Mouse (Mus musculus): ENCODE results near the gene 1500009C09Rik. TPM values are rescaled to one million over a fixed set of nuclear protein-coding genes. Genes with fewer than 3 reads are reported as not detected.

Gene 1500009C09Rik
- polyA plus RNA-seq, 1 experiment from 2014 or later, result not detected

DNA sequence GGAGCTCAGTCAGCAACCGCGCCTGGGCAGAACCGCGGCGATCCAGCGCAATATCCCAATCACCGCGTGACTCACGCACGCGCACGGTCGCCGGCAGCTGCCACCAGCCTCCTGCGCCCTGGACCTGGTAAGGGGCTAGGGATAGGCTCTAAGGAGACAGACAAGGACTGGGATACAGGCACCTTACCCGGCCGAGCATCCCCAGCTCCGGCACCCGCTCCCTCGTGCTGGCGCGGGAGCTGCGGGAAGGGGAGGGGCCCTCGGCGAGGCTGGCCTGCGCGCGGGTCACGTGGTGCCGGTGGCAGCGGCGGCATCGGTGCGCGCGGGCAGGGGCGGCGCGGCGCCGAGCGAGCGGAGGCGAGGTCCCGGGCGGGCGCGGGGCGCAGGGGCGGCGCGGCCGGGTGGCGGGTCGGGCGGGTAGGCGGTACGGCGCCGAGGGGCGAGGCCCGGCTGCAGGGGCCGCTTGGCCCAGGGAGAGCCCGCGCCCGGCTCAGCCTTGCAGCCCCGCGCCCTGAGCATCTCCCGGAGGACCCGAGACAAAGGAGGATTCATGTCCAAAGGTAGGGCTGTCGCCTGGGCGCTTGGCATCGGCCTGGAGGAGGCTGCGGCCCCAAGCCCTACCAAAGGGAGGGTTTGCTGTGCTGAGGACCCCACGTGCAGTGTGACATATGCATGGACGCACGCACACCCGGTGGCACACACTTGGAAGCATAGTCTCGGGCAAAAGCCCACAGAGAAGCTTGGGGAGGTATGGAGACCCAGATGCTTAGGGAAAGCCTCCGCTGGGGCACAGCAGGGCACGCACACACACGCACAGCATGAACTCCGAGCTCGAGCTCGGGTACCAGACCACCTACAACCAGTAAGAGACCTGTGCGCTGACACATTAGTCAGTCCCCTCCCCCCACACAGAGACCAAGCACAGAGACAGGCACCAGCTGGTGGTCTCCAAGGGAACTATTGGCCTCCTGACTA, 23.0 kb downstream of the 1500009C09Rik start:
- H3K9me3 ChIP-seq (ENCODE audit: low read length), result no peaks in the 10 kb centered on the region
- TF ChIP-seq EP300 (IDR thresholded peaks at IDR 0.05) (no peak), CTCF (IDR thresholded peaks at IDR 0.05) (no peak)
- no peak overlapping the region for H3K27ac ChIP-seq (ENCODE audit: low read length)
- under 1% methylated on average over 64 of the region's 86 CpGs for WGBS
- 0 out of 2 replicates have a peak, but pooled peaks have one; percentile 28 for ATAC-seq
- H3K36me3 ChIP-seq (ENCODE audit: insufficient read depth, low read length), result no peaks in the 10 kb centered on the region
- no peak overlapping the region for H3K9ac ChIP-seq (replicated peaks; ENCODE audit: low read depth)
- H3K4me2 ChIP-seq (replicated peaks; ENCODE audit: low read depth, low read length), result peak overlapping the region; percentile 81
- peak overlapping the region; percentile 44 for H3K4me3 ChIP-seq (ENCODE audit: low read depth, low read length)
- H3K4me1 ChIP-seq (ENCODE audit: insufficient read depth, low read depth, low read length), result 0 out of 2 replicates have a peak, but pooled peaks cover 4% of the 10 kb centered on the region
- H3K27me3 ChIP-seq (replicated peaks; ENCODE audit: insufficient read depth, low read length), result peaks cover 30% of the 10 kb centered on the region
- DNase-seq (ENCODE audit: low spot score), result no peak

GRCm38 (mm10) chr15:82277591-82277990, 25.4 kb downstream of the 1500009C09Rik start:
- Histone ChIP-seq H3K9ac (replicated peaks; ENCODE audit: low read depth) (no peak overlapping the region), H3K27ac (ENCODE audit: low read length) (no peak overlapping the region), H3K36me3 (ENCODE audit: insufficient read depth, low read length) (no peaks in the 10 kb centered on the region), H3K4me2 (replicated peaks; ENCODE audit: low read depth, low read length) (no peak overlapping the region), H3K4me1 (ENCODE audit: insufficient read depth, low read depth, low read length) (0 out of 2 replicates have a peak, but pooled peaks cover 4% of the 10 kb centered on the region), H3K4me3 (ENCODE audit: low read depth, low read length) (no peak overlapping the region), H3K9me3 (ENCODE audit: low read length) (no peaks in the 10 kb centered on the region), H3K27me3 (replicated peaks; ENCODE audit: insufficient read depth, low read length) (peaks cover 30% of the 10 kb centered on the region)
- ATAC-seq (no peak), DNase-seq (ENCODE audit: low spot score) (no peak)
- 69% methylated on average over 5 of the region's 5 CpGs for WGBS
- no peak for TF ChIP-seq CTCF (IDR thresholded peaks at IDR 0.05)
- no peak for TF ChIP-seq EP300 (IDR thresholded peaks at IDR 0.05)

GRCm38 (mm10) chr15:82280638-82281037, 28.4 kb downstream of the 1500009C09Rik start:
- peaks cover 8% of the 10 kb centered on the region; the same call in 1 of the 2 replicates for H3K27me3 ChIP-seq (replicated peaks; ENCODE audit: insufficient read depth, low read length)
- H3K9ac ChIP-seq (replicated peaks; ENCODE audit: low read depth), result no peak overlapping the region
- no peaks in the 10 kb centered on the region for H3K9me3 ChIP-seq (ENCODE audit: low read length)
- H3K27ac ChIP-seq (ENCODE audit: low read length), result no peak overlapping the region
- no peak for TF ChIP-seq EP300 (IDR thresholded peaks at IDR 0.05)
- TF ChIP-seq CTCF (IDR thresholded peaks at IDR 0.05), result no peak
- H3K36me3 ChIP-seq (ENCODE audit: insufficient read depth, low read length), result no peaks in the 10 kb centered on the region
- WGBS, result 46% methylated on average over 4 of the region's 4 CpGs
- no peak overlapping the region for H3K4me3 ChIP-seq (ENCODE audit: low read depth, low read length)
- ATAC-seq, result no peak
- no peak overlapping the region for H3K4me2 ChIP-seq (replicated peaks; ENCODE audit: low read depth, low read length)
- H3K4me1 ChIP-seq (ENCODE audit: insufficient read depth, low read depth, low read length), result 0 out of 2 replicates have a peak, but pooled peaks cover under 1% of the 10 kb centered on the region
- no peak for DNase-seq (ENCODE audit: low spot score)

- TF ChIP-seq CTCF (IDR thresholded peaks at IDR 0.05), result no peak
- TF ChIP-seq EP300 (IDR thresholded peaks at IDR 0.05), result no peak
- no peak overlapping the region for H3K27ac ChIP-seq (ENCODE audit: low read length)
- DNase-seq (ENCODE audit: low spot score) (no peak), ATAC-seq (no peak)
- H3K4me3 ChIP-seq (ENCODE audit: low read depth, low read length), result no peak overlapping the region
- H3K4me1 ChIP-seq (ENCODE audit: insufficient read depth, low read depth, low read length), result no peaks in the 10 kb centered on the region
- no peak overlapping the region for H3K9ac ChIP-seq (replicated peaks; ENCODE audit: low read depth)
- H3K4me2 ChIP-seq (replicated peaks; ENCODE audit: low read depth, low read length), result no peak overlapping the region
- WGBS, result 59% methylated on average over 12 of the region's 12 CpGs
- no peaks in the 10 kb centered on the region for H3K27me3 ChIP-seq (replicated peaks; ENCODE audit: insufficient read depth, low read length)
- H3K36me3 ChIP-seq (ENCODE audit: insufficient read depth, low read length), result no peaks in the 10 kb centered on the region
- H3K9me3 ChIP-seq (ENCODE audit: low read length), result no peaks in the 10 kb centered on the region
Observed at GRCm38 (mm10) chr15:82286157-82286556, 34.0 kb downstream of the 1500009C09Rik start.

DNA sequence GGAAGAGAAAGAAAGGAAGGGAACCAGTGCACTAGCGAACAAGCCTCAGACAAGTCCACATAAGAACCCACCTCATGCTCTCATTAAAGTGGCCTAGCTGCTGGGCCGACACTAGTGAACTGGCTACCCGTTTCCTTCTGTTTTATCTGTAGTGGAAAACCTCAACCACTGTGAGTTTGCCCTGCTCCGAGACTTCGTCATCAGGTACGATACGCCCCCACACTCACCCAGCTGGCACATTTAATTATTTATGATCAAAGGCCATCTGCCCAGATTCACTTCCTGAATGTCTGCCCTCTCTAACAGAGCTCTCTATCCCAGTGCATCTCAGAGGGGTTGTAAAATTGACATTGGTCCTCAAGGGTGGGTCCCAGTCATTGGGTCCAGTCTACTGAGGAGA, 38.1 kb downstream of the 1500009C09Rik start:
- no peaks in the 10 kb centered on the region for H3K4me1 ChIP-seq (ENCODE audit: insufficient read depth, low read depth, low read length)
- H3K4me3 ChIP-seq (ENCODE audit: low read depth, low read length), result no peak overlapping the region
- DNase-seq (ENCODE audit: low spot score) (no peak), ATAC-seq (no peak)
- no peaks in the 10 kb centered on the region for H3K27me3 ChIP-seq (replicated peaks; ENCODE audit: insufficient read depth, low read length)
- H3K36me3 ChIP-seq (ENCODE audit: insufficient read depth, low read length), result no peaks in the 10 kb centered on the region
- 87% methylated on average over 7 of the region's 7 CpGs for WGBS
- no peak for TF ChIP-seq EP300 (IDR thresholded peaks at IDR 0.05)
- TF ChIP-seq CTCF (IDR thresholded peaks at IDR 0.05), result no peak
- no peaks in the 10 kb centered on the region for H3K9me3 ChIP-seq (ENCODE audit: low read length)
- H3K9ac ChIP-seq (replicated peaks; ENCODE audit: low read depth), result no peak overlapping the region
- H3K27ac ChIP-seq (ENCODE audit: low read length), result no peak overlapping the region
- H3K4me2 ChIP-seq (replicated peaks; ENCODE audit: low read depth, low read length), result no peak overlapping the region

- WGBS, result 16% methylated on average over 5 of the region's 5 CpGs
- H3K4me3 ChIP-seq (ENCODE audit: low read depth, low read length), result no peak overlapping the region
- no peak overlapping the region for H3K27ac ChIP-seq (ENCODE audit: low read length)
- DNase-seq (ENCODE audit: low spot score), result no peak
- no peak overlapping the region for H3K4me2 ChIP-seq (replicated peaks; ENCODE audit: low read depth, low read length)
- H3K9me3 ChIP-seq (ENCODE audit: low read length), result no peaks in the 10 kb centered on the region
- H3K36me3 ChIP-seq (ENCODE audit: insufficient read depth, low read length), result no peaks in the 10 kb centered on the region
- H3K9ac ChIP-seq (replicated peaks; ENCODE audit: low read depth), result no peak overlapping the region
- no peaks in the 10 kb centered on the region for H3K27me3 ChIP-seq (replicated peaks; ENCODE audit: insufficient read depth, low read length)
- ATAC-seq, result no peak
- H3K4me1 ChIP-seq (ENCODE audit: insufficient read depth, low read depth, low read length), result no peaks in the 10 kb centered on the region
- TF ChIP-seq CTCF (IDR thresholded peaks at IDR 0.05) (no peak), EP300 (IDR thresholded peaks at IDR 0.05) (no peak)
Observed at GRCm38 (mm10) chr15:82292851-82293250, 40.7 kb downstream of the 1500009C09Rik start.

Data from lung, postnatal 0 days (tissue).